ENCODE assay signal across 8 mouse cellular contexts in the genomic region with DNA sequence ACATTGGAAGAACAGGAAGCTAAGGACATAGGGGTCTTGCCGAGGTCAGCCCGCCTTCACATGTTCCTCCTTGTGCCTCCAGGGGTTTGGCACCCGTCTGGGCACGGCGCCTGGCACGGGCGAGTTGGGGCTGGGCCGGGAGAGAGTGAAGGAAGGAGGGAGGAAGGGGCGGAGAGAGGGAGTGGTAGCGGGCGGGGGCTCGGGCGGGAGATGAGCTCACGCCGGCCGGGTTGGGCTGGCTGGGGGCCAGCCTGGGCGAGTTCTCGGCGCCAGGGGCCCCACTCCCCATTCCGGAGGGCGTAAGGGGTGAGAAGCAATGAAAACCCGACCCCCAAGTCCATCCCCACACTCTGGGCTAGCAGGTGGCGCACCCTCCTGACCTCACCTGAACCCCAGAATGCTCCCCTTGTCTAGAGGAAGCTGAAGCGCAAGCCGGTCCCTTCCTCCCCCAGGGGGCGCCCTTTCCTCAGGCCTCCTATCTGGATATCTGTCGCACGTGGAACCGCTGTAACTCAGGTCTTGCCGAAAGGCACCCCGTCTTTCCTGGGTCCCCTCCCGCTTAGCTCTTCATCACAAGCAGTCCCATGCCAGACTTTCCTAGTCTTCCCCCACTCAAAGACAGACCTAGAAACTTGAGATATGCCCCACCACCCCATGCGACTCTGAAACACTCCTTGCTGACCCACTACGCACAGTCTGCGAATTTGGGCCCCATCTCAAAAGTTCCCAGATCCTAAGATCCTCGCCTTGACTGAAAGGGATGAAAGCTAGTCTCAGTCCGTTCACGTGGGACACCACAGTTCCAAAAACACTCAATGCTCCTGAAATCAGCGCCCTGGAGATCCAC. TPM values are rescaled to one million over a fixed set of nuclear protein-coding genes. Genes with fewer than 3 reads are reported as not detected.
DNase-seq lines count a peak whose midpoint lies in the region; ATAC-seq and TF ChIP-seq lines count a peak whose summit lies in the region.

No protein-coding gene starts in this region.

- peaks cover 7% of the 10 kb centered on the region; the same call in 1 of the 2 replicates for H3K79me2 ChIP-seq in MEL (ENCODE audit: control insufficient read depth, insufficient read depth, low read length, poor library complexity)

- TF ChIP-seq RAD21 in MEL (IDR thresholded peaks at IDR 0.05; ENCODE audit: low read depth, low read length) = peak; percentile 46

- peaks cover 0 to 16% of the 10 kb centered on the region in 2 experiments; a peak in 2 of 4 replicates for H3K4me1 ChIP-seq in MEL (ENCODE audit: control insufficient read depth in 1 of 2, insufficient read depth in 2 of 2, low read length in 2 of 2)
- H3K4me1 ChIP-seq in forebrain, postnatal 0 days (ENCODE audit: insufficient read depth) = peaks cover 17% of the 10 kb centered on the region; the same call in 1 of the 2 replicates
- peaks cover 71% of the 10 kb centered on the region for H3K4me1 ChIP-seq in hindbrain, embryonic 10.5 days (replicated peaks)

- peak; percentile 17 to 62; a peak in 2 of 4 replicates for TF ChIP-seq POLR2A in MEL (IDR thresholded peaks at IDR 0.05; ENCODE audit: control insufficient read depth in 1 of 2, insufficient read depth in 1 of 2, low read depth in 1 of 2, low read length in 2 of 2, poor library complexity in 1 of 2)

- peak overlapping the region; percentile 48 to 53 for H3K4me3 ChIP-seq in MEL (ENCODE audit: control insufficient read depth in 1 of 2, insufficient read depth in 1 of 2, low read depth in 2 of 2, low read length in 2 of 2)
- peak overlapping the region; percentile 45 for H3K4me3 ChIP-seq in forebrain, postnatal 0 days (ENCODE audit: low read depth, low read length)
- peak overlapping the region; percentile 55 for H3K4me3 ChIP-seq in hindbrain, embryonic 10.5 days

- TF ChIP-seq CTCF in MEL (IDR thresholded peaks at IDR 0.05 in 2 of 3, conservative IDR thresholded peaks at IDR 0.05 in 1 of 3; ENCODE audit: control insufficient read depth in 1 of 3, insufficient read depth in 1 of 3, low read depth in 2 of 3, low read length in 3 of 3, poor library complexity in 1 of 3, severe bottlenecking in 1 of 3) = peak; percentile 88 to 92 (median 89)
- TF ChIP-seq CTCF in forebrain, postnatal 0 days (IDR thresholded peaks at IDR 0.05; ENCODE audit: low read depth) = peak; percentile 78

- peak in 1 of 2 experiments; percentile 32; a peak in 1 of 4 replicates for TF ChIP-seq EP300 in MEL (IDR thresholded peaks at IDR 0.05; ENCODE audit: low read depth in 1 of 2, low read length in 2 of 2)

- peak; percentile 14; the same call in 1 of the 2 replicates for ATAC-seq in forebrain, postnatal 0 days

- H3K9me3 ChIP-seq in MEL (replicated peaks; ENCODE audit: insufficient read depth, low read length) = no peaks in the 10 kb centered on the region
- H3K9me3 ChIP-seq in forebrain, postnatal 0 days (ENCODE audit: low read length) = no peaks in the 10 kb centered on the region
- no peaks in the 10 kb centered on the region for H3K9me3 ChIP-seq in hindbrain, embryonic 10.5 days

- H3K36me3 ChIP-seq in MEL (ENCODE audit: control insufficient read depth in 1 of 2, insufficient read depth in 2 of 2, low read length in 2 of 2) = peaks cover 0 to 2% of the 10 kb centered on the region in 2 experiments; a peak in 2 of 4 replicates
- H3K36me3 ChIP-seq in forebrain, postnatal 0 days (ENCODE audit: insufficient read depth) = peaks cover 3% of the 10 kb centered on the region; the same call in 1 of the 2 replicates
- H3K36me3 ChIP-seq in hindbrain, embryonic 10.5 days = no peaks in the 10 kb centered on the region

- DNase-seq in MEL (ENCODE audit: low read depth, low spot score) = peak; percentile 96
- peak; percentile 78 for DNase-seq in c-Kit-positive CD71-positive TER-119-positive erythroid progenitor cells, embryonic 14.5 days (ENCODE audit: low spot score)
- peak; percentile 73 for DNase-seq in forebrain, postnatal 0 days
- DNase-seq in hindbrain, embryonic 10.5 days (ENCODE audit: low spot score) = peak; percentile 81
- peak; percentile 68 to 84 for DNase-seq in layer of hippocampus, postnatal 25 days (ENCODE audit: extremely low spot score in 1 of 2, low spot score in 1 of 2)
- peak; percentile 96 for DNase-seq in lung, postnatal 36 days
- DNase-seq in retina, postnatal 1 day = peak; percentile 84
- peak; percentile 88 to 89 for DNase-seq in urinary bladder, adult 18-20 months (ENCODE audit: low spot score in 2 of 2)

- no peaks in the 10 kb centered on the region; a peak in 1 of 4 replicates for H3K27me3 ChIP-seq in MEL (ENCODE audit: control insufficient read depth in 1 of 2, insufficient read depth in 2 of 2, low read length in 2 of 2)
- H3K27me3 ChIP-seq in forebrain, postnatal 0 days (ENCODE audit: insufficient read depth, low read length) = peaks cover 73% of the 10 kb centered on the region
- peaks cover 100% of the 10 kb centered on the region for H3K27me3 ChIP-seq in hindbrain, embryonic 10.5 days (ENCODE audit: insufficient read depth, poor library complexity, severe bottlenecking)

- peak overlapping the region; percentile 87 for H3K4me2 ChIP-seq in forebrain, postnatal 0 days (ENCODE audit: low read depth)

- peak overlapping the region; percentile 78 for H3K9ac ChIP-seq in MEL (ENCODE audit: control insufficient read depth, low read depth, low read length, poor library complexity, severe bottlenecking)
- H3K9ac ChIP-seq in forebrain, postnatal 0 days = peak overlapping the region; percentile 42

- peak overlapping the region; percentile 75 for H3K27ac ChIP-seq in MEL (ENCODE audit: control insufficient read depth, low read depth, low read length)
- no peak overlapping the region for H3K27ac ChIP-seq in forebrain, postnatal 0 days (ENCODE audit: low read depth, low read length)
- H3K27ac ChIP-seq in hindbrain, embryonic 10.5 days = no peak overlapping the region

- 7% methylated on average over 35 of the region's 39 CpGs for WGBS in forebrain, postnatal 0 days
- WGBS in hindbrain, embryonic 10.5 days = 1% methylated on average over 39 of the region's 39 CpGs

TF ChIP-seq in MEL, 35 proteins besides CTCF, POLR2A, EP300 and RAD21 (continues in another document):
- TF ChIP-seq GABPA (IDR thresholded peaks at IDR 0.05; ENCODE audit: low read depth, low read length) = no peak
- no peak for TF ChIP-seq JUND (IDR thresholded peaks at IDR 0.05; ENCODE audit: low read depth, low read length)
- TF ChIP-seq MYC (IDR thresholded peaks at IDR 0.05; ENCODE audit: low read depth, low read length) = peak; percentile 99
- peak; percentile 49; the same call in 1 of the 2 replicates for TF ChIP-seq ELF1 (IDR thresholded peaks at IDR 0.05; ENCODE audit: low read depth, low read length)
- TF ChIP-seq KAT2A (conservative IDR thresholded peaks at IDR 0.05; ENCODE audit: low read depth, low read length) = no peak
- TF ChIP-seq TCF12 (IDR thresholded peaks at IDR 0.05; ENCODE audit: low read depth, low read length) = peak; percentile 34; the same call in 1 of the 2 replicates
- peak; percentile 53; the same call in 1 of the 2 replicates for TF ChIP-seq HCFC1 (IDR thresholded peaks at IDR 0.05; ENCODE audit: low read depth, low read length)
- peak; percentile 62 for TF ChIP-seq TBP (IDR thresholded peaks at IDR 0.05; ENCODE audit: low read depth, low read length)
- TF ChIP-seq GATA1 (IDR thresholded peaks at IDR 0.05; ENCODE audit: low read depth, low read length) = peak; percentile 60; the same call in 1 of the 2 replicates
- TF ChIP-seq NRF1 (IDR thresholded peaks at IDR 0.05; ENCODE audit: insufficient read depth, low read depth, low read length, poor library complexity, severe bottlenecking) = no peak
- TF ChIP-seq ZKSCAN1 (IDR thresholded peaks at IDR 0.05; ENCODE audit: low read depth, low read length) = peak; percentile 86
- 0 out of 2 replicates have a peak, but pooled peaks have one; percentile 33 for TF ChIP-seq ZNF384 (IDR thresholded peaks at IDR 0.05; ENCODE audit: low read depth, low read length)
- no peak for TF ChIP-seq POLR2AphosphoS5 (IDR thresholded peaks at IDR 0.05; ENCODE audit: borderline replicate concordance, low read depth, low read length)
- TF ChIP-seq ZMIZ1 (IDR thresholded peaks at IDR 0.05; ENCODE audit: low read depth, low read length) = no peak; the same call in 1 of the 2 replicates
- no peak for TF ChIP-seq ZC3H11A (IDR thresholded peaks at IDR 0.05; ENCODE audit: low read depth, low read length)
- TF ChIP-seq SIN3A (IDR thresholded peaks at IDR 0.05; ENCODE audit: low read length) = peak; percentile 98
- peak; percentile 73 for TF ChIP-seq ETS1 (IDR thresholded peaks at IDR 0.05; ENCODE audit: low read depth, low read length)
- 0 out of 2 replicates have a peak, but pooled peaks have one; percentile 29 for TF ChIP-seq E2F4 (IDR thresholded peaks at IDR 0.05; ENCODE audit: borderline replicate concordance, low read depth, low read length)

RNA-seq across cellular contexts. Expression of a gene that starts 4.9 kb away (rescaled TPM):
- 2.2 and 2.9 TPM in 2 replicates for total RNA-seq in MEL (2012; rRNA removed)
- 10 to 100 TPM in 1 of 2 experiments, not detected in 1; 14.2 TPM for polyA plus RNA-seq in MEL (2012; ENCODE audit: insufficient read depth in 1 of 2, insufficient read length in 2 of 2, low read depth in 1 of 2, low replicate concordance in 2 of 2, missing spikeins in 1 of 2)
- total RNA-seq in forebrain, postnatal 0 days (2014; rRNA removed) = 13.4 and 26.7 TPM in 2 replicates
- 8.3 and 11.7 TPM in 2 replicates for polyA plus RNA-seq in forebrain, postnatal 0 days (2015; fragmentation: Nextera tagmentation; extraction: Ambion mirVana)
- 5.8 and 7.5 TPM in 2 replicates for polyA plus RNA-seq in hindbrain, embryonic 10.5 days (2016; fragmentation: Nextera tagmentation; extraction: Ambion mirVana)
- total RNA-seq in layer of hippocampus, postnatal 25 days (2021) = 10 to 100 TPM; 47.2 to 61.7 TPM

RNA-seq across cellular contexts. Expression of a gene that starts 23.2 kb away (rescaled TPM):
- 24.2 and 25.4 TPM in 2 replicates for total RNA-seq in MEL (2012; rRNA removed)
- 10 to 100 TPM in 1 of 2 experiments, not detected in 1; 77.0 TPM for polyA plus RNA-seq in MEL (2012; ENCODE audit: insufficient read depth in 1 of 2, insufficient read length in 2 of 2, low read depth in 1 of 2, low replicate concordance in 2 of 2, missing spikeins in 1 of 2)
- total RNA-seq in forebrain, postnatal 0 days (2014; rRNA removed) = 30.2 and 35.6 TPM in 2 replicates
- 31.8 and 33.1 TPM in 2 replicates for polyA plus RNA-seq in forebrain, postnatal 0 days (2015; fragmentation: Nextera tagmentation; extraction: Ambion mirVana)
- 76.3 and 87.4 TPM in 2 replicates for polyA plus RNA-seq in hindbrain, embryonic 10.5 days (2016; fragmentation: Nextera tagmentation; extraction: Ambion mirVana)
- total RNA-seq in layer of hippocampus, postnatal 25 days (2021) = 10 to 100 TPM; 19.7 to 30.4 TPM

RNA-seq across cellular contexts. Expression of a gene that starts 24.6 kb away (rescaled TPM):
- total RNA-seq in MEL (2012; rRNA removed) = 0.42 TPM in 1 of 2 replicates, not detected in the other
- polyA plus RNA-seq in MEL (2012; ENCODE audit: insufficient read depth in 1 of 2, insufficient read length in 2 of 2, low read depth in 1 of 2, low replicate concordance in 2 of 2, missing spikeins in 1 of 2) = 1 to 10 TPM in 1 of 2 experiments, not detected in 1; 2.7 TPM
- total RNA-seq in forebrain, postnatal 0 days (2014; rRNA removed) = not detected in 2 replicates
- not detected in 2 replicates for polyA plus RNA-seq in forebrain, postnatal 0 days (2015; fragmentation: Nextera tagmentation; extraction: Ambion mirVana)
- 0.50 TPM in 1 of 2 replicates, not detected in the other for polyA plus RNA-seq in hindbrain, embryonic 10.5 days (2016; fragmentation: Nextera tagmentation; extraction: Ambion mirVana)
- not detected for total RNA-seq in layer of hippocampus, postnatal 25 days (2021)
